Mouse (Mus musculus): ENCODE measurements around the gene Rapgef1.

- TF ChIP-seq EP300 (IDR thresholded peaks at IDR 0.05): no peak
- TF ChIP-seq CTCF (IDR thresholded peaks at IDR 0.05): no peak
These were observed 72.7 kb downstream of the Rapgef1 start for GRCm38 (mm10) chr2:29692192-29692591.

Measured in lung, postnatal 0 days (tissue).